Mouse (Mus musculus) G1E (cell line): ENCODE data around the gene Adamts2. TPM values are rescaled to one million over a fixed set of nuclear protein-coding genes. Genes with fewer than 3 reads are reported as not detected.

Experiments
- ATAC-seq: 2 replicates; pipeline ENCODE4 v1.8.0; 2016; ENCODE audit warnings: mild to moderate bottlenecking; ENCODE audit not compliant: insufficient number of reproducible peaks, poor library complexity, low FRiP score, severe bottlenecking; ENCODE audit errors: extremely low read depth
- DNase-seq: peaks from one replicate; pipeline ENCODE4 v3.0.0; 2012; ENCODE audit warnings: low spot score
- H3K27me3 ChIP-seq: 2 replicates; pipeline ENCODE4 v1.6.1; 2012; ENCODE audit warnings: mild to moderate bottlenecking, low read length, inconsistent platforms; ENCODE audit not compliant: insufficient read depth
- H3K36me3 ChIP-seq: replicated peaks from 2 replicates; pipeline ENCODE3; 2012; ENCODE audit warnings: mild to moderate bottlenecking, inconsistent platforms
- H3K4me1 ChIP-seq: 2 replicates; pipeline ENCODE4 v1.6.1; 2012; ENCODE audit warnings: low read depth, low read length, inconsistent platforms, mixed read lengths; ENCODE audit not compliant: insufficient read depth
- H3K4me3 ChIP-seq: 2 replicates; pipeline ENCODE4 v1.5.1; 2012; ENCODE audit warnings: low read depth, mild to moderate bottlenecking, inconsistent platforms, low read length, moderate library complexity, mixed read lengths
- H3K9me3 ChIP-seq: replicated peaks from 2 replicates; pipeline ENCODE4 v1.6.1; 2012; ENCODE audit warnings: inconsistent platforms
- CTCF ChIP-seq: IDR thresholded peaks from 2 replicates; pipeline ENCODE4 v1.5.1; 2012; ENCODE audit warnings: low read depth, low read length, inconsistent platforms, mixed read lengths
- GATA1 ChIP-seq: IDR thresholded peaks from 2 replicates; pipeline ENCODE4 v1.6.1; 2012; ENCODE audit warnings: borderline replicate concordance, low read length, inconsistent platforms, mixed read lengths
- GATA2 ChIP-seq: IDR thresholded peaks from 2 replicates; pipeline ENCODE4 v1.6.1; 2012; ENCODE audit warnings: low read depth, low read length, inconsistent platforms, borderline replicate concordance
- POLR2AphosphoS5 ChIP-seq: IDR thresholded peaks from 2 replicates; pipeline ENCODE4 v1.6.1; 2012; ENCODE audit warnings: low read depth, low read length, inconsistent platforms; ENCODE audit not compliant: insufficient replicate concordance
- TAL1 ChIP-seq: conservative IDR thresholded peaks from 2 replicates; pipeline ENCODE4 v1.6.1; 2012; ENCODE audit warnings: low read depth, low read length, inconsistent platforms, mixed read lengths
- polyA plus RNA-seq: library from polyadenylated mRNA; stranded (reverse); fragments of >175 nt; gene quantifications from 2 replicates; pipeline ENCODE4 v1.2.3, GENCODE M21; 2012
- total RNA-seq, 2 experiments: library from RNA; stranded (forward) in 1 of 2; stranded (reverse) in 1 of 2; fragments of 200-1000 nt in 1 of 2; fragments of >200 nt in 1 of 2; fragmentation: Nextera tagmentation in 1 of 2; gene quantifications; 2 replicates each; pipeline ENCODE4 v1.2.3; 2014 to 2017

Gene Adamts2
- total and polyA plus RNA-seq, 3 experiments, result 0.05 TPM; not detected in 2

GRCm38 (mm10) chr11:50669542-50670362 lies 67.9 kb downstream of the Adamts2 start:
- Histone ChIP-seq H3K27me3 (no peaks in the 10 kb centered on the region), H3K36me3 (no peaks in the 10 kb centered on the region), H3K4me3 (no peak overlapping the region), H3K9me3 (peaks cover 81% of the 10 kb centered on the region), H3K4me1 (no peaks in the 10 kb centered on the region)
- ATAC-seq, result no peak
- no peak for TF ChIP-seq POLR2AphosphoS5
- TF ChIP-seq GATA1, result no peak
- no peak for TF ChIP-seq GATA2
- TF ChIP-seq CTCF, result no peak
- no peak for TF ChIP-seq TAL1
- DNase-seq, result no peak

DNA sequence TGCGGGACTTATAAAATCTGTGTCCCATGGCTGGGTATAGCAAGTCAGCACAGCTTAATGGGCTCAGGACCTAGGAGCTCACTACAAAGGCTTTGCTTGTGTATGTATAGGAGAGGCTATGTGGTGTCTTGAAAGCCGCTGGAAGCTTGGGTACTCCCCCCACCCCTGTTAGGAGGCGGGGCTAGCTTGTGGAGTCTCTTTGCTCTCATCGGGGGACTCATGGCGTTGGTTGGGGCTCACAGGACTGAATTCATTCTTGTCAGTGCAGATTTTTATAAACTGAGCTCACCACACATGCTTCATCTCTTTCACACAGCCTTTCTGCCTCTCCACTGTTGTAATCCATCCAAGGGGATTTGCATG lies 68.5 kb downstream of the Adamts2 start:
- no peak overlapping the region for H3K4me3 ChIP-seq
- no peaks in the 10 kb centered on the region for H3K4me1 ChIP-seq
- no peak for DNase-seq
- peaks cover 82% of the 10 kb centered on the region for H3K9me3 ChIP-seq
- no peak for TF ChIP-seq POLR2AphosphoS5
- no peaks in the 10 kb centered on the region for H3K36me3 ChIP-seq
- H3K27me3 ChIP-seq, result no peaks in the 10 kb centered on the region
- no peak for ATAC-seq

DNA sequence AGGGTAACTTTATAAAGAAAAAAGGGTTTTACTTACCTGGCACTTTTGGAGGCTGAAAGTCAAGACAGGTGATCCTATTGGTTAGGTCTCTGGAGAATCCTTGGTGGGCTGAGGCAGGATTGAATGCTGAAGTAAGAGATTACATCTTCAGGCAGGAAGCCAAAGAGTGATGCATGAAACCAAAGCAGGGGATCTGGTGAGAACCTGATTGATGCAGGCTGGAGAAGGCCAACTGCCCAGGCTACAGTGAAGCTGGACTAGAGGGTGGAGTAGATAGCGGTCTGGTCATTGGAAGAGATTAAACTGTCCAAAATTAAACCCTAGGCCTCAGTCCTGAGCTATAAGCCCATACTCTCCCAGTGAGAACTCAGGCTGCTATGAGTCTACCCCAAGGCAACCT lies 69.0 kb downstream of the Adamts2 start:
- no peak overlapping the region for H3K4me3 ChIP-seq
- DNase-seq (no peak), ATAC-seq (no peak)
- H3K27me3 ChIP-seq, result no peaks in the 10 kb centered on the region
- TF ChIP-seq GATA2 (no peak), CTCF (no peak), POLR2AphosphoS5 (no peak), GATA1 (no peak), TAL1 (no peak)
- H3K4me1 ChIP-seq, result no peaks in the 10 kb centered on the region
- H3K36me3 ChIP-seq, result no peaks in the 10 kb centered on the region
- peaks cover 81% of the 10 kb centered on the region for H3K9me3 ChIP-seq

DNA sequence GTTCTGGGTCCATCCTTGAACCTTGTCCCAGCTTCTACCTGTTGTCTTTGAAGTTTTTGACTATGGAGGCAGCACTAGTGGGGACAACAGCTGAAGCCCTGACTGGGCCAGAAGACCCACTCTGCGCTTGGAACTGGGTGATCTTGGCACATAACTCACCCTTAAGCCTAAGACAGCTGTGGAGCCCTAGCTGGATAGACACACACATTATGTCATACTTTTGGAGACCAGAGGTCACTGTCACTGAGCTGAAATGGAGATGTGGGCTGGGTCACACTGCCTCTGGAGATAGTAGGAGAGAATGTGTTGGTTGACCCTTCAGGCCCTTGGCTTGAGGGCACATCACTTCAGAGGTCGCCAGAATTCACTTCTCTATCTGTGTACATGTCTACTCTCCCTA lies 69.5 kb downstream of the Adamts2 start:
- Histone ChIP-seq H3K36me3 (no peaks in the 10 kb centered on the region), H3K27me3 (no peaks in the 10 kb centered on the region), H3K4me1 (no peaks in the 10 kb centered on the region), H3K9me3 (peaks cover 80% of the 10 kb centered on the region), H3K4me3 (no peak overlapping the region)
- no peak for TF ChIP-seq CTCF
- no peak for TF ChIP-seq GATA1
- TF ChIP-seq GATA2, result no peak
- no peak for TF ChIP-seq POLR2AphosphoS5
- TF ChIP-seq TAL1, result no peak
- no peak for ATAC-seq
- DNase-seq, result no peak

GRCm38 (mm10) chr11:50671820-50672310 lies 70.0 kb downstream of the Adamts2 start:
- no peak overlapping the region for H3K4me3 ChIP-seq
- ATAC-seq (no peak), DNase-seq (no peak)
- H3K27me3 ChIP-seq, result no peaks in the 10 kb centered on the region
- TF ChIP-seq POLR2AphosphoS5 (no peak), GATA1 (no peak), GATA2 (no peak), TAL1 (no peak), CTCF (no peak)
- no peaks in the 10 kb centered on the region for H3K36me3 ChIP-seq
- no peaks in the 10 kb centered on the region for H3K4me1 ChIP-seq
- peaks cover 82% of the 10 kb centered on the region for H3K9me3 ChIP-seq

- no peak for DNase-seq
- peaks cover 85% of the 10 kb centered on the region for H3K9me3 ChIP-seq
- TF ChIP-seq GATA2 (no peak), TAL1 (no peak), GATA1 (no peak), CTCF (no peak), POLR2AphosphoS5 (no peak)
These were observed 71.0 kb downstream of the Adamts2 start for GRCm38 (mm10) chr11:50672866-50673265.

More at GRCm38 (mm10) chr11:50672866-50673265, 71.0 kb downstream of the Adamts2 start:
- Histone ChIP-seq H3K4me3 (no peak overlapping the region; the same call in 1 of the 2 replicates), H3K4me1 (no peaks in the 10 kb centered on the region), H3K36me3 (no peaks in the 10 kb centered on the region), H3K27me3 (no peaks in the 10 kb centered on the region)
- ATAC-seq, result no peak
